Mouse (Mus musculus) midbrain, postnatal 0 days (tissue): ENCODE results near the gene Fcer1g. TPM values are rescaled to one million over a fixed set of nuclear protein-coding genes. Genes with fewer than 3 reads are reported as not detected.
"Not testable (repeated sequence)": the region's sequence is repeated elsewhere in the genome, so short reads cannot be mapped to it uniquely, and the experiment has no call there.

Experiments used
- ATAC-seq: fragments of 200-750 bp; cut with Nextera tagmentation; 2 replicates; pipeline ENCODE4 v1.8.0; 2017; ENCODE audit warnings: moderate number of reproducible peaks, mild to moderate bottlenecking, moderate TSS enrichment, moderate library complexity; ENCODE audit not compliant: low FRiP score
- DNase-seq: peaks from one replicate; pipeline ENCODE4 v3.0.0-alpha.2; 2015; ENCODE audit warnings: low spot score
- H3K27ac ChIP-seq: fragments of 300-500 bp; sonication (generic); 2 replicates; pipeline ENCODE4 v1.5.1; 2014; ENCODE audit warnings: low read depth, mild to moderate bottlenecking, low read length, mixed read lengths
- H3K27me3 ChIP-seq: fragments of 300-500 bp; sonication (generic); 2 replicates; pipeline ENCODE4 v1.6.1; 2014; ENCODE audit warnings: low read length, control low read depth, mixed read lengths; ENCODE audit not compliant: insufficient read depth
- H3K36me3 ChIP-seq: fragments of 300-500 bp; sonication (generic); 2 replicates; pipeline ENCODE4 v1.6.1; 2014; ENCODE audit warnings: low read length, control low read depth, mixed read lengths; ENCODE audit not compliant: insufficient read depth
- H3K4me1 ChIP-seq: fragments of 300-500 bp; sonication (generic); 2 replicates; pipeline ENCODE4 v1.6.1; 2014; ENCODE audit warnings: mild to moderate bottlenecking, control low read depth, antibody characterized with exemption, low read length, mixed read lengths; ENCODE audit not compliant: insufficient read depth
- H3K4me2 ChIP-seq: fragments of 300-500 bp; sonication (generic); 2 replicates; pipeline ENCODE4 v1.6.1; 2014; ENCODE audit warnings: low read depth, mild to moderate bottlenecking, low read length, mixed read lengths; ENCODE audit not compliant: poor library complexity, severe bottlenecking
- H3K4me3 ChIP-seq: fragments of 300-500 bp; sonication (generic); 2 replicates; pipeline ENCODE4 v1.5.1; 2014; ENCODE audit warnings: low read depth, mild to moderate bottlenecking, low read length, moderate library complexity
- H3K9ac ChIP-seq: fragments of 300-500 bp; sonication (generic); replicated peaks from 2 replicates; pipeline ENCODE4 v1.6.1; 2014; ENCODE audit warnings: mild to moderate bottlenecking, low read length, moderate library complexity, mixed read lengths; ENCODE audit not compliant: poor library complexity, severe bottlenecking
- H3K9me3 ChIP-seq: fragments of 300-500 bp; sonication (generic); 2 replicates; pipeline ENCODE4 v1.6.1; 2016; ENCODE audit warnings: low read length, control low read depth
- CTCF ChIP-seq: IDR thresholded peaks from 2 replicates; pipeline ENCODE4 v1.5.1; 2016; ENCODE audit warnings: antibody characterized with exemption, mild to moderate bottlenecking
- WGBS: fragments of 180-500 bp; shearing (Covaris S2); extraction: QIAGEN DNeasy Blood & Tissue Kit; methylation state at CpG from one replicate; pipeline ENCODE4 v1.1.7; 2014; 5-methylcytosine and 5-hydroxymethylcytosine counted together
- polyA plus RNA-seq: library from polyadenylated mRNA; unstranded; fragments of >200 nt; fragmentation: Nextera tagmentation; extraction: Ambion mirVana; gene quantifications from 2 replicates; pipeline ENCODE4 v1.2.1, GENCODE M21; 2015
- total RNA-seq: library from RNA; depleted of rRNA; stranded (reverse); fragments of >200 nt; gene quantifications from 2 replicates; pipeline ENCODE4 v1.2.3, GENCODE M21; 2014

The Fcer1g gene
- total and polyA plus RNA-seq, 2 experiments from 2014 or later: 21.3 to 31.1 TPM

- no peak overlapping the region for H3K4me2 ChIP-seq
These were observed 14.4 kb upstream of the Fcer1g start for GRCm38 (mm10) chr1:171248386-171249226.

GRCm38 (mm10) chr1:171247916-171248315 lies 13.8 kb upstream of the Fcer1g start:
- no peak for ATAC-seq
- Histone ChIP-seq H3K27ac (no peak overlapping the region), H3K4me2 (peak overlapping the region; percentile 61), H3K9ac (no peak overlapping the region), H3K4me1 (peaks cover 9% of the 10 kb centered on the region; the same call in 1 of the 2 replicates), H3K36me3 (no peaks in the 10 kb centered on the region), H3K27me3 (no peaks in the 10 kb centered on the region), H3K4me3 (peak overlapping the region; percentile 59), H3K9me3 (no peaks in the 10 kb centered on the region)
- no peak for DNase-seq
- 30% methylated on average over 4 of the region's 4 CpGs for WGBS
- TF ChIP-seq CTCF: no peak

More at GRCm38 (mm10) chr1:171248386-171249226, 14.4 kb upstream of the Fcer1g start:
- Histone ChIP-seq H3K9me3 (no peaks in the 10 kb centered on the region), H3K9ac (no peak overlapping the region), H3K27ac (no peak overlapping the region), H3K4me3 (no peak overlapping the region), H3K36me3 (no peaks in the 10 kb centered on the region), H3K4me1 (peaks cover 9% of the 10 kb centered on the region; the same call in 1 of the 2 replicates), H3K27me3 (no peaks in the 10 kb centered on the region)
- WGBS: 45% methylated on average over 3 of the region's 3 CpGs
- TF ChIP-seq CTCF: no peak
- no peak for DNase-seq
- ATAC-seq: no peak

DNA sequence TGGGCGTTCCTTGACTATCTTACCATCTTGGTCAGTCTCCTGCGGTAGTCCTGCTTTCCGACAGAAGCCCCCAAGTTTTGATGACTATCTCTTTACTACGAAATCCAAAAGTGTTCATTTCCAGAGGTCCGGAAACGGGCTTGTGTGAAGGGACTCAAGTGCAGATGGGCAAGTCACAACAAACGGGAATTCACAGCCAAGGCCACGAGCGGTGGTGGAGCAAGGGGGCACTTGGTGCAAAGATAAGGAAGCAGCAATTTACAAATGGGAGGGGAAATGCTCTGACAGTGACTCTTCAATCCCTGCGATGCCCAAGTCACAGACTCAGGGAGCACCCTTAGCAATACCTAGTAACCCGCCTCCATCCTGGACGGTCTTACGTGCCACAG lies 13.3 kb upstream of the Fcer1g start:
- H3K27ac ChIP-seq: peak overlapping the region; percentile 57
- H3K9me3 ChIP-seq: no peaks in the 10 kb centered on the region
- H3K4me2 ChIP-seq: peak overlapping the region; percentile 61
- peaks cover 9% of the 10 kb centered on the region; the same call in 1 of the 2 replicates for H3K4me1 ChIP-seq
- peaks cover 1% of the 10 kb centered on the region; the same call in 1 of the 2 replicates for H3K36me3 ChIP-seq
- H3K4me3 ChIP-seq: peak overlapping the region; percentile 59
- WGBS: 13% methylated on average over 13 of the region's 13 CpGs
- no peak for DNase-seq
- H3K27me3 ChIP-seq: no peaks in the 10 kb centered on the region
- ATAC-seq: no peak
- no peak for TF ChIP-seq CTCF
- peak overlapping the region; percentile 33; the same call in 1 of the 2 replicates for H3K9ac ChIP-seq

GRCm38 (mm10) chr1:171246709-171247452 lies 12.7 kb upstream of the Fcer1g start:
- H3K27me3 ChIP-seq: no peaks in the 10 kb centered on the region
- no peaks in the 10 kb centered on the region for H3K9me3 ChIP-seq
- DNase-seq (peak; percentile 100), ATAC-seq (peak; percentile 91)
- H3K27ac ChIP-seq: peak overlapping the region; percentile 62
- H3K36me3 ChIP-seq: peaks cover 4% of the 10 kb centered on the region; the same call in 1 of the 2 replicates
- H3K4me1 ChIP-seq: peaks cover 6% of the 10 kb centered on the region; the same call in 1 of the 2 replicates
- under 1% methylated on average over 41 of the region's 41 CpGs for WGBS
- H3K4me2 ChIP-seq: peak overlapping the region; percentile 61
- peak overlapping the region; percentile 59 for H3K4me3 ChIP-seq
- H3K9ac ChIP-seq: peak overlapping the region; percentile 67
- peak; percentile 90 for TF ChIP-seq CTCF

- H3K9me3 ChIP-seq: no peaks in the 10 kb centered on the region
- no peaks in the 10 kb centered on the region for H3K27me3 ChIP-seq
- H3K9ac ChIP-seq: no peak overlapping the region
- ATAC-seq (no peak), DNase-seq (no peak)
- H3K27ac ChIP-seq: no peak overlapping the region
- H3K4me2 ChIP-seq: no peak overlapping the region
- WGBS: 93% methylated on average over 8 of the region's 8 CpGs
- peaks cover 6% of the 10 kb centered on the region; the same call in 1 of the 2 replicates for H3K4me1 ChIP-seq
- no peak overlapping the region for H3K4me3 ChIP-seq
- no peak for TF ChIP-seq CTCF
- peaks cover 12% of the 10 kb centered on the region; the same call in 1 of the 2 replicates for H3K36me3 ChIP-seq
These were observed 11.2 kb upstream of the Fcer1g start for GRCm38 (mm10) chr1:171245353-171245752.

- not testable (repeated sequence) for H3K9me3 ChIP-seq, H3K4me2 ChIP-seq, H3K4me3 ChIP-seq, H3K9ac ChIP-seq, H3K27me3 ChIP-seq, DNase-seq, H3K27ac ChIP-seq, H3K4me1 ChIP-seq, ATAC-seq
- WGBS: 86% methylated on average over 12 of the region's 12 CpGs
- peaks cover 40% of the 10 kb centered on the region for H3K36me3 ChIP-seq
These were observed 7.8 kb upstream of the Fcer1g start for GRCm38 (mm10) chr1:171241952-171242351.
